Mouse (Mus musculus): Measurements from ENCODE around the gene Atg7. TPM values are rescaled to one million over a fixed set of nuclear protein-coding genes. Genes with fewer than 3 reads are reported as not detected.
A peak's percentile ranks its signal among the peaks of the same experiment; 100 is the strongest.

The Atg7 gene
- polyA plus RNA-seq, 1 experiment from 2014 or later = 10.9 TPM

- no peak overlapping the region for H3K9ac ChIP-seq (replicated peaks)
- WGBS (ENCODE audit: insufficient replicate concordance) = 79% methylated on average over 8 of the region's 8 CpGs
- ATAC-seq = peak; percentile 58
- peak; percentile 42 for DNase-seq
- H3K4me2 ChIP-seq (ENCODE audit: low read depth, low read length) = no peak overlapping the region
- H3K27me3 ChIP-seq (ENCODE audit: insufficient read depth, low read length) = no peaks in the 10 kb centered on the region
- H3K9me3 ChIP-seq (ENCODE audit: low read length) = no peaks in the 10 kb centered on the region
- no peak overlapping the region for H3K4me3 ChIP-seq (ENCODE audit: low read depth, low read length)
- H3K27ac ChIP-seq (ENCODE audit: low read depth) = no peak overlapping the region
- no peaks in the 10 kb centered on the region for H3K36me3 ChIP-seq (replicated peaks; ENCODE audit: insufficient read depth, low read length)
- TF ChIP-seq EP300 (IDR thresholded peaks at IDR 0.05; ENCODE audit: low read depth) (no peak), CTCF (IDR thresholded peaks at IDR 0.05; ENCODE audit: low read depth) (no peak)
- H3K4me1 ChIP-seq (ENCODE audit: insufficient read depth) = peaks cover 11% of the 10 kb centered on the region
Observed at GRCm38 (mm10) chr6:114778650-114779049, 135.8 kb downstream of the Atg7 start.

GRCm38 (mm10) chr6:114780583-114780982 is 137.7 kb downstream of the Atg7 start:
- Histone ChIP-seq H3K4me2 (ENCODE audit: low read depth, low read length) (no peak overlapping the region), H3K4me3 (ENCODE audit: low read depth, low read length) (no peak overlapping the region), H3K4me1 (ENCODE audit: insufficient read depth) (peaks cover 11% of the 10 kb centered on the region), H3K9ac (replicated peaks) (no peak overlapping the region), H3K27me3 (ENCODE audit: insufficient read depth, low read length) (no peaks in the 10 kb centered on the region), H3K27ac (ENCODE audit: low read depth) (no peak overlapping the region), H3K9me3 (ENCODE audit: low read length) (no peaks in the 10 kb centered on the region), H3K36me3 (replicated peaks; ENCODE audit: insufficient read depth, low read length) (no peaks in the 10 kb centered on the region)
- WGBS (ENCODE audit: insufficient replicate concordance) = 74% methylated on average over 2 of the region's 2 CpGs
- no peak for ATAC-seq
- no peak for TF ChIP-seq EP300 (IDR thresholded peaks at IDR 0.05; ENCODE audit: low read depth)
- no peak for TF ChIP-seq CTCF (IDR thresholded peaks at IDR 0.05; ENCODE audit: low read depth)
- DNase-seq = no peak

GRCm38 (mm10) chr6:114781415-114782240 is 138.7 kb downstream of the Atg7 start:
- WGBS (ENCODE audit: insufficient replicate concordance) = 37% methylated on average over 11 of the region's 11 CpGs

GRCm38 (mm10) chr6:114782486-114782885 is 139.6 kb downstream of the Atg7 start:
- Histone ChIP-seq H3K9me3 (ENCODE audit: low read length) (no peaks in the 10 kb centered on the region), H3K27ac (ENCODE audit: low read depth) (no peak overlapping the region), H3K4me3 (ENCODE audit: low read depth, low read length) (no peak overlapping the region), H3K4me2 (ENCODE audit: low read depth, low read length) (no peak overlapping the region), H3K4me1 (ENCODE audit: insufficient read depth) (peaks cover 11% of the 10 kb centered on the region), H3K36me3 (replicated peaks; ENCODE audit: insufficient read depth, low read length) (no peaks in the 10 kb centered on the region), H3K27me3 (ENCODE audit: insufficient read depth, low read length) (no peaks in the 10 kb centered on the region), H3K9ac (replicated peaks) (no peak overlapping the region)
- no peak for TF ChIP-seq EP300 (IDR thresholded peaks at IDR 0.05; ENCODE audit: low read depth)
- no peak for TF ChIP-seq CTCF (IDR thresholded peaks at IDR 0.05; ENCODE audit: low read depth)
- WGBS (ENCODE audit: insufficient replicate concordance) = 69% methylated on average over 7 of the region's 7 CpGs
- ATAC-seq = no peak
- DNase-seq = no peak

More at GRCm38 (mm10) chr6:114781415-114782240, 138.7 kb downstream of the Atg7 start:
- H3K9me3 ChIP-seq (ENCODE audit: low read length) = no peaks in the 10 kb centered on the region
- ATAC-seq (peak; percentile 70), DNase-seq (peak; percentile 63)
- H3K27ac ChIP-seq (ENCODE audit: low read depth) = peak overlapping the region; percentile 48; the same call in 1 of the 2 replicates
- TF ChIP-seq EP300 (IDR thresholded peaks at IDR 0.05; ENCODE audit: low read depth) (no peak), CTCF (IDR thresholded peaks at IDR 0.05; ENCODE audit: low read depth) (no peak)
- 0 out of 2 replicates have a peak overlapping the region, but pooled peaks have one; percentile 9 for H3K4me2 ChIP-seq (ENCODE audit: low read depth, low read length)
- no peak overlapping the region for H3K9ac ChIP-seq (replicated peaks)
- H3K4me3 ChIP-seq (ENCODE audit: low read depth, low read length) = no peak overlapping the region
- H3K27me3 ChIP-seq (ENCODE audit: insufficient read depth, low read length) = no peaks in the 10 kb centered on the region
- H3K4me1 ChIP-seq (ENCODE audit: insufficient read depth) = peaks cover 11% of the 10 kb centered on the region
- no peaks in the 10 kb centered on the region for H3K36me3 ChIP-seq (replicated peaks; ENCODE audit: insufficient read depth, low read length)

- ATAC-seq (no peak), DNase-seq (no peak)
- Histone ChIP-seq H3K4me3 (ENCODE audit: low read depth, low read length) (no peak overlapping the region), H3K4me1 (ENCODE audit: insufficient read depth) (peaks cover 10% of the 10 kb centered on the region), H3K9ac (replicated peaks) (no peak overlapping the region), H3K4me2 (ENCODE audit: low read depth, low read length) (no peak overlapping the region), H3K27ac (ENCODE audit: low read depth) (no peak overlapping the region), H3K27me3 (ENCODE audit: insufficient read depth, low read length) (no peaks in the 10 kb centered on the region), H3K9me3 (ENCODE audit: low read length) (no peaks in the 10 kb centered on the region), H3K36me3 (replicated peaks; ENCODE audit: insufficient read depth, low read length) (no peaks in the 10 kb centered on the region)
- TF ChIP-seq CTCF (IDR thresholded peaks at IDR 0.05; ENCODE audit: low read depth) (no peak), EP300 (IDR thresholded peaks at IDR 0.05; ENCODE audit: low read depth) (no peak)
- 70% methylated on average over 3 of the region's 3 CpGs for WGBS (ENCODE audit: insufficient replicate concordance)
Observed at GRCm38 (mm10) chr6:114786461-114786860, 143.6 kb downstream of the Atg7 start.

GRCm38 (mm10) chr6:114787606-114788005 is 144.7 kb downstream of the Atg7 start:
- H3K4me1 ChIP-seq (ENCODE audit: insufficient read depth) = peaks cover under 1% of the 10 kb centered on the region; the same call in 1 of the 2 replicates
- H3K27me3 ChIP-seq (ENCODE audit: insufficient read depth, low read length) = no peaks in the 10 kb centered on the region
- no peak overlapping the region for H3K4me3 ChIP-seq (ENCODE audit: low read depth, low read length)
- H3K9me3 ChIP-seq (ENCODE audit: low read length) = no peaks in the 10 kb centered on the region
- no peak overlapping the region for H3K9ac ChIP-seq (replicated peaks)
- 65% methylated on average over 3 of the region's 3 CpGs for WGBS (ENCODE audit: insufficient replicate concordance)
- H3K27ac ChIP-seq (ENCODE audit: low read depth) = no peak overlapping the region
- H3K4me2 ChIP-seq (ENCODE audit: low read depth, low read length) = no peak overlapping the region
- ATAC-seq (no peak), DNase-seq (no peak)
- TF ChIP-seq CTCF (IDR thresholded peaks at IDR 0.05; ENCODE audit: low read depth) (no peak), EP300 (IDR thresholded peaks at IDR 0.05; ENCODE audit: low read depth) (no peak)
- H3K36me3 ChIP-seq (replicated peaks; ENCODE audit: insufficient read depth, low read length) = no peaks in the 10 kb centered on the region
